Mouse (Mus musculus): ENCODE measurements around the gene Tpi1. TPM values are rescaled to one million over a fixed set of nuclear protein-coding genes. Genes with fewer than 3 reads are reported as not detected.

Gene Tpi1
- total RNA-seq, 1 experiment: 306 TPM

DNA sequence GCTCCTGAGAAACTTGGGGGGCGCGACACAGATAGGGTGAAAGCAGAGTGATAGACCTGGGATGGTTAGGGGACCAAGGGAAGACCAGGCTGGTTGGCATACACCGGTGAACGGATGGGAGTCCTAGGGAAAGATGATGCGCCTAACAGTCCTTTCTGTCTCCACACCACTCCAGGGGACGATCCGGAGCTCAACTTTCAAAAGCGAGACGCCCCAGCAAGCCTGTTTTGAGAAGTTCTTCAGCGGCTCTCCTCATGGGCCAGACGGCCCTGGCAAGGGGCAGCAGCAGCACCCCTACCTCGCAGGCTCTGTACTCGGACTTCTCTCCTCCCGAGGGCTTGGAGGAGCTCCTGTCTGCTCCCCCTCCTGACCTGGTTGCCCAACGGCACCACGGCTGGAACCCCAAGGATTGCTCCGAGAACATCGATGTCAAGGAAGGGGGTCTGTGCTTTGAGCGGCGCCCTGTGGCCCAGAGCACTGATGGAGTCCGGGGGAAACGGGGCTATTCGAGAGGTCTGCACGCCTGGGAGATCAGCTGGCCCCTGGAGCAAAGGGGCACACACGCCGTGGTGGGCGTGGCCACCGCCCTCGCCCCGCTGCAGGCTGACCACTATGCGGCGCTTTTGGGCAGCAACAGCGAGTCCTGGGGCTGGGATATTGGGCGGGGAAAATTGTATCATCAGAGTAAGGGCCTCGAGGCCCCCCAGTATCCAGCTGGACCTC is 4.9 kb downstream of the Tpi1 start:
- in situ Hi-C loops (cut with MboI; ENCODE audit: low sequenced_read_pairs in 2 of 2, unreplicated experiment in 2 of 2): no loop called here
- H3K9ac ChIP-seq (ENCODE audit: insufficient read depth, low read depth, low read length, poor library complexity, severe bottlenecking): peak overlapping the region; percentile 78
- no peak for TF ChIP-seq HCFC1 (IDR thresholded peaks at IDR 0.05; ENCODE audit: borderline replicate concordance, insufficient read depth, low read length)
- no peak for TF ChIP-seq MAFK (IDR thresholded peaks at IDR 0.05; ENCODE audit: insufficient read depth, low read depth, low read length)
- no peak for TF ChIP-seq CHD2 (IDR thresholded peaks at IDR 0.05; ENCODE audit: low read depth, low read length)
- no peak for TF ChIP-seq ZC3H11A (IDR thresholded peaks at IDR 0.05; ENCODE audit: borderline replicate concordance, low read depth, low read length)
- no peak for TF ChIP-seq ZNF384 (IDR thresholded peaks at IDR 0.05; ENCODE audit: low read depth, low read length)

DNA sequence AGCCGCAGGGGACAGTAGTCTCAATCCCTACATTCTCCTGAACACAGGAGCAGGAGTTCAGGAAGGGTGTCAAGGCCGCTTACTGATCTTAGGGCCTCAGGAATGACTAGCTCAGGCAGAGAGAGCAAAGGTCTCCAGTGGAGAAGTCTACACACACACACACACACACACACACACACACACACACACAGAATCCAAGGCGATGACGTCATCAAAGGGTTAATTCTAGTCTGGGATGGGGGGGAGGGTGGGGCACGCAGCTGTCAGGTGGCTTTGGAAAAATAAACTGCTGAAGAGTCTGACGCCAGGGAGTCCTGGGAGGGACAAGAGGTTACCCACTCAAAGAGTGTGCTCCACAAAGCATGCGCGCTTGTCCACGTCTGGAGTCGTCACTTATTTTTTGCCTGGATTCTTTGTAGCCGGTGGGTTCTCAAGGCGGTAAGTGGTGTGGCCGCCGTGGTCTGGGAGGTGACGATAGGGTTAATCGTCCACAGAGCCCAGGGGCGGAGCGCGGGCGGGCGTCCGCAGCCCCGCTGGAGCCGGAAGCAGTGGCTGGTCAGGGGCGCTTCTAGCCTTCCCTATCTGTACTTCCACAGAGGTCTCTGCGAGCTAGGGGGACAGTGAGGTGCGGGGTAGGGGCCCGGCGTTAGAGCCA is 5.6 kb downstream of the Tpi1 start, which contains the start of gene Spsb2:
Gene Spsb2, plus strand, starts transcription at position 304 of the 655 bp plus-strand sequence.
- TF ChIP-seq ZNF384 (IDR thresholded peaks at IDR 0.05; ENCODE audit: low read depth, low read length) (no peak), CHD2 (IDR thresholded peaks at IDR 0.05; ENCODE audit: low read depth, low read length) (no peak), HCFC1 (IDR thresholded peaks at IDR 0.05; ENCODE audit: borderline replicate concordance, insufficient read depth, low read length) (no peak), ZC3H11A (IDR thresholded peaks at IDR 0.05; ENCODE audit: borderline replicate concordance, low read depth, low read length) (no peak), MAFK (IDR thresholded peaks at IDR 0.05; ENCODE audit: insufficient read depth, low read depth, low read length) (no peak)
- H3K4me3 ChIP-seq (ENCODE audit: insufficient read depth in 1 of 2, low read depth in 1 of 2, low read length in 2 of 2, poor library complexity in 1 of 2, severe bottlenecking in 1 of 2): peak within 1 kb of the TSS; percentile 77 to 80
- in situ Hi-C loops (cut with MboI; ENCODE audit: low sequenced_read_pairs in 2 of 2, unreplicated experiment in 2 of 2): no loop called here
- H3K36me3 ChIP-seq (ENCODE audit: control insufficient read depth, insufficient read depth, low read length, poor library complexity, severe bottlenecking): peaks cover 21% of the 10 kb centered on the region
- no peaks in the 10 kb centered on the region for H3K9me3 ChIP-seq (ENCODE audit: control insufficient read depth, insufficient read depth, low read depth, low read length)
- peak within 1 kb of the TSS; percentile 78 for H3K9ac ChIP-seq (ENCODE audit: insufficient read depth, low read depth, low read length, poor library complexity, severe bottlenecking)
- H3K27ac ChIP-seq (ENCODE audit: insufficient read depth, low read depth, low read length, poor library complexity, severe bottlenecking): no peak within 1 kb of the TSS
- H3K4me1 ChIP-seq (ENCODE audit: control insufficient read depth in 2 of 2, insufficient read depth in 2 of 2, low read length in 2 of 2, poor library complexity in 1 of 2): peaks cover 0 to 19% of the 10 kb centered on the region in 2 experiments; a peak in 2 of 4 replicates
- DNase-seq (ENCODE audit: low read depth, low spot score): no peak

More for the DNA sequence above, 4.9 kb downstream of the Tpi1 start:
- no peak overlapping the region for H3K27ac ChIP-seq (ENCODE audit: insufficient read depth, low read depth, low read length, poor library complexity, severe bottlenecking)
- no peaks in the 10 kb centered on the region for H3K9me3 ChIP-seq (ENCODE audit: control insufficient read depth, insufficient read depth, low read depth, low read length)
- peaks cover 0 to 19% of the 10 kb centered on the region in 2 experiments; a peak in 2 of 4 replicates for H3K4me1 ChIP-seq (ENCODE audit: control insufficient read depth in 2 of 2, insufficient read depth in 2 of 2, low read length in 2 of 2, poor library complexity in 1 of 2)
- peak overlapping the region; percentile 77 to 80 for H3K4me3 ChIP-seq (ENCODE audit: insufficient read depth in 1 of 2, low read depth in 1 of 2, low read length in 2 of 2, poor library complexity in 1 of 2, severe bottlenecking in 1 of 2)
- DNase-seq (ENCODE audit: low read depth, low spot score): no peak
- H3K36me3 ChIP-seq (ENCODE audit: control insufficient read depth, insufficient read depth, low read length, poor library complexity, severe bottlenecking): peaks cover 21% of the 10 kb centered on the region

DNA sequence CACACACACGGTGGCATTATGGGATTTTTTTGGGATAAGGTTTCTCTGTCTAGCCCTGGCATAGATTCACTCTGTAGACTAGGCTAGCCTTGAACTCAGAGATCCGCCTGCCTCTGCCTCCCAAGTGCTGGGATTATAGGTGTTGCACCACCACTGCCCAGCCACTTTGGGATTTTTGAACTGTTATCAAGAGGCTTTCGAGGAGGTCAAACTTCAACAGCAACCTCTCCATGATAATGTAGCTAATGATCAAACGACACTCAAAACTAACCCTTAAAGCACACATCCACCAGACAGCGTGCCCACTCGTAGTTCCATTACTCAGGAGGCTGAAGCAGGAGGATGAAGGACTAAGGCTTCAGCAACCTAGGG is 6.1 kb downstream of the Tpi1 start:
- H3K4me3 ChIP-seq (ENCODE audit: insufficient read depth in 1 of 2, low read depth in 1 of 2, low read length in 2 of 2, poor library complexity in 1 of 2, severe bottlenecking in 1 of 2): peak overlapping the region in 1 of 2 experiments; percentile 77; a peak in 2 of 4 replicates
- H3K9me3 ChIP-seq (ENCODE audit: control insufficient read depth, insufficient read depth, low read depth, low read length): no peaks in the 10 kb centered on the region
- no peak for TF ChIP-seq ZC3H11A (IDR thresholded peaks at IDR 0.05; ENCODE audit: borderline replicate concordance, low read depth, low read length)
- no peak for TF ChIP-seq MAFK (IDR thresholded peaks at IDR 0.05; ENCODE audit: insufficient read depth, low read depth, low read length)
- TF ChIP-seq HCFC1 (IDR thresholded peaks at IDR 0.05; ENCODE audit: borderline replicate concordance, insufficient read depth, low read length): no peak
- TF ChIP-seq ZNF384 (IDR thresholded peaks at IDR 0.05; ENCODE audit: low read depth, low read length): no peak
- TF ChIP-seq CHD2 (IDR thresholded peaks at IDR 0.05; ENCODE audit: low read depth, low read length): no peak
- H3K9ac ChIP-seq (ENCODE audit: insufficient read depth, low read depth, low read length, poor library complexity, severe bottlenecking): no peak overlapping the region
- in situ Hi-C loops (cut with MboI; ENCODE audit: low sequenced_read_pairs in 2 of 2, unreplicated experiment in 2 of 2): no loop called here
- H3K27ac ChIP-seq (ENCODE audit: insufficient read depth, low read depth, low read length, poor library complexity, severe bottlenecking): no peak overlapping the region
- DNase-seq (ENCODE audit: low read depth, low spot score): no peak
- peaks cover 21% of the 10 kb centered on the region for H3K36me3 ChIP-seq (ENCODE audit: control insufficient read depth, insufficient read depth, low read length, poor library complexity, severe bottlenecking)
- H3K4me1 ChIP-seq (ENCODE audit: control insufficient read depth in 2 of 2, insufficient read depth in 2 of 2, low read length in 2 of 2, poor library complexity in 1 of 2): peaks cover 0 to 19% of the 10 kb centered on the region in 2 experiments; a peak in 2 of 4 replicates

DNA sequence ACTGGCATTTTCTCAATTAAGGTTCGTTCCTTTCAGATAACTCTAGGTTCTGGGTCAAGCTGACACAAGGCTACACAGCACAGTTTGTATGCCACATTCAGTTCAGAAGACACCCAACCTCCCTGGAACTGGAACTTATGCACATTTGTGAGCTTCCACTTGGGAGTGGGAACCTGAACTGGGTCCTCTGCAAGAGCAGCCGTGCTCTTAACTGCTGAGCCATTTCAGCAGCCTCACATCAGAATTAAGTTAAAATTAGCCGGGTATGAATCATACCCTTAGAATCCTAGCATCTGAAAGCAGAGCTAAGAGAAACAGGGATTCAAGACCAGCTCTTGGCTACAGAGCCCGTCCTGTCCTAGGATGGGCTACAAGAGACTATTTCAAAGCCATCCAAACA is 6.7 kb downstream of the Tpi1 start:
- in situ Hi-C loops (cut with MboI; ENCODE audit: low sequenced_read_pairs in 2 of 2, unreplicated experiment in 2 of 2): no loop called here
- Histone ChIP-seq H3K4me3 (ENCODE audit: insufficient read depth in 1 of 2, low read depth in 1 of 2, low read length in 2 of 2, poor library complexity in 1 of 2, severe bottlenecking in 1 of 2) (no peak overlapping the region), H3K36me3 (ENCODE audit: control insufficient read depth, insufficient read depth, low read length, poor library complexity, severe bottlenecking) (peaks cover 17% of the 10 kb centered on the region), H3K4me1 (ENCODE audit: control insufficient read depth in 2 of 2, insufficient read depth in 2 of 2, low read length in 2 of 2, poor library complexity in 1 of 2) (peaks cover 0 to 16% of the 10 kb centered on the region in 2 experiments; a peak in 2 of 4 replicates), H3K9ac (ENCODE audit: insufficient read depth, low read depth, low read length, poor library complexity, severe bottlenecking) (no peak overlapping the region), H3K9me3 (ENCODE audit: control insufficient read depth, insufficient read depth, low read depth, low read length) (no peaks in the 10 kb centered on the region), H3K27ac (ENCODE audit: insufficient read depth, low read depth, low read length, poor library complexity, severe bottlenecking) (no peak overlapping the region)
- TF ChIP-seq MAFK (IDR thresholded peaks at IDR 0.05; ENCODE audit: insufficient read depth, low read depth, low read length): no peak
- TF ChIP-seq CHD2 (IDR thresholded peaks at IDR 0.05; ENCODE audit: low read depth, low read length): no peak
- TF ChIP-seq ZNF384 (IDR thresholded peaks at IDR 0.05; ENCODE audit: low read depth, low read length): no peak
- no peak for DNase-seq (ENCODE audit: low read depth, low spot score)
